Mouse (Mus musculus): Measurements from ENCODE around the gene Vipr2.
A peak's percentile ranks its signal among the peaks of the same experiment; 100 is the strongest.

Vipr2 gene

GRCm38 (mm10) chr12:116152866-116153428 is 75.4 kb downstream of the Vipr2 start:
- Histone ChIP-seq H3K36me3 (ENCODE audit: insufficient read depth, low read length) (no peaks in the 10 kb centered on the region), H3K4me3 (replicated peaks; ENCODE audit: low read length) (no peak overlapping the region), H3K4me1 (replicated peaks; ENCODE audit: low read depth, low read length) (no peaks in the 10 kb centered on the region), H3K9me3 (ENCODE audit: low read length) (peaks cover 4% of the 10 kb centered on the region; the same call in 1 of the 2 replicates), H3K27me3 (ENCODE audit: insufficient read depth, low read length) (no peaks in the 10 kb centered on the region)
- TF ChIP-seq NANOG (IDR thresholded peaks at IDR 0.05; ENCODE audit: borderline replicate concordance, low read length) (no peak), POU5F1 (IDR thresholded peaks at IDR 0.05; ENCODE audit: borderline replicate concordance, low read length) (no peak), CTCF (conservative IDR thresholded peaks at IDR 0.05; ENCODE audit: low read length) (no peak)

GRCm38 (mm10) chr12:116156792-116157532 is 79.4 kb downstream of the Vipr2 start:
- Histone ChIP-seq H3K36me3 (ENCODE audit: insufficient read depth, low read length) (no peaks in the 10 kb centered on the region), H3K27me3 (ENCODE audit: insufficient read depth, low read length) (no peaks in the 10 kb centered on the region), H3K4me3 (replicated peaks; ENCODE audit: low read length) (no peak overlapping the region), H3K9me3 (ENCODE audit: low read length) (peaks cover 11% of the 10 kb centered on the region), H3K4me1 (replicated peaks; ENCODE audit: low read depth, low read length) (no peaks in the 10 kb centered on the region)
- TF ChIP-seq POU5F1 (IDR thresholded peaks at IDR 0.05; ENCODE audit: borderline replicate concordance, low read length) (no peak), NANOG (IDR thresholded peaks at IDR 0.05; ENCODE audit: borderline replicate concordance, low read length) (no peak), CTCF (conservative IDR thresholded peaks at IDR 0.05; ENCODE audit: low read length) (no peak)

GRCm38 (mm10) chr12:116159223-116159622 is 81.7 kb downstream of the Vipr2 start:
- TF ChIP-seq CTCF (conservative IDR thresholded peaks at IDR 0.05; ENCODE audit: low read length) (no peak), NANOG (IDR thresholded peaks at IDR 0.05; ENCODE audit: borderline replicate concordance, low read length) (no peak), POU5F1 (IDR thresholded peaks at IDR 0.05; ENCODE audit: borderline replicate concordance, low read length) (no peak)
- Histone ChIP-seq H3K4me1 (replicated peaks; ENCODE audit: low read depth, low read length) (no peaks in the 10 kb centered on the region), H3K4me3 (replicated peaks; ENCODE audit: low read length) (no peak overlapping the region), H3K9me3 (ENCODE audit: low read length) (peaks cover 13% of the 10 kb centered on the region), H3K27me3 (ENCODE audit: insufficient read depth, low read length) (no peaks in the 10 kb centered on the region), H3K36me3 (ENCODE audit: insufficient read depth, low read length) (no peaks in the 10 kb centered on the region)

GRCm38 (mm10) chr12:116159695-116160094 is 82.2 kb downstream of the Vipr2 start:
- no peaks in the 10 kb centered on the region for H3K4me1 ChIP-seq (replicated peaks; ENCODE audit: low read depth, low read length)
- no peaks in the 10 kb centered on the region for H3K27me3 ChIP-seq (ENCODE audit: insufficient read depth, low read length)
- TF ChIP-seq POU5F1 (IDR thresholded peaks at IDR 0.05; ENCODE audit: borderline replicate concordance, low read length) (no peak), CTCF (conservative IDR thresholded peaks at IDR 0.05; ENCODE audit: low read length) (no peak), NANOG (IDR thresholded peaks at IDR 0.05; ENCODE audit: borderline replicate concordance, low read length) (no peak)
- H3K4me3 ChIP-seq (replicated peaks; ENCODE audit: low read length), result no peak overlapping the region
- peaks cover 13% of the 10 kb centered on the region for H3K9me3 ChIP-seq (ENCODE audit: low read length)
- no peaks in the 10 kb centered on the region for H3K36me3 ChIP-seq (ENCODE audit: insufficient read depth, low read length)

GRCm38 (mm10) chr12:116165368-116165767 is 87.8 kb downstream of the Vipr2 start:
- no peaks in the 10 kb centered on the region for H3K4me1 ChIP-seq (replicated peaks; ENCODE audit: low read depth, low read length)

GRCm38 (mm10) chr12:116169666-116170065 is 92.1 kb downstream of the Vipr2 start:
- no peaks in the 10 kb centered on the region for H3K9me3 ChIP-seq (ENCODE audit: low read length)
- H3K27me3 ChIP-seq (ENCODE audit: insufficient read depth, low read length), result no peaks in the 10 kb centered on the region
- TF ChIP-seq POU5F1 (IDR thresholded peaks at IDR 0.05; ENCODE audit: borderline replicate concordance, low read length), result no peak
- TF ChIP-seq NANOG (IDR thresholded peaks at IDR 0.05; ENCODE audit: borderline replicate concordance, low read length), result no peak
- TF ChIP-seq CTCF (conservative IDR thresholded peaks at IDR 0.05; ENCODE audit: low read length), result no peak
- no peaks in the 10 kb centered on the region for H3K4me1 ChIP-seq (replicated peaks; ENCODE audit: low read depth, low read length)
- no peaks in the 10 kb centered on the region for H3K36me3 ChIP-seq (ENCODE audit: insufficient read depth, low read length)
- H3K4me3 ChIP-seq (replicated peaks; ENCODE audit: low read length), result no peak overlapping the region

More at GRCm38 (mm10) chr12:116165368-116165767, 87.8 kb downstream of the Vipr2 start:
- Histone ChIP-seq H3K9me3 (ENCODE audit: low read length) (peaks cover 13% of the 10 kb centered on the region), H3K4me3 (replicated peaks; ENCODE audit: low read length) (no peak overlapping the region), H3K36me3 (ENCODE audit: insufficient read depth, low read length) (no peaks in the 10 kb centered on the region), H3K27me3 (ENCODE audit: insufficient read depth, low read length) (no peaks in the 10 kb centered on the region)
- TF ChIP-seq POU5F1 (IDR thresholded peaks at IDR 0.05; ENCODE audit: borderline replicate concordance, low read length) (no peak), NANOG (IDR thresholded peaks at IDR 0.05; ENCODE audit: borderline replicate concordance, low read length) (no peak), CTCF (conservative IDR thresholded peaks at IDR 0.05; ENCODE audit: low read length) (no peak)

GRCm38 (mm10) chr12:116176930-116177329 is 99.4 kb downstream of the Vipr2 start:
- H3K9me3 ChIP-seq (ENCODE audit: low read length), result no peaks in the 10 kb centered on the region
- H3K4me1 ChIP-seq (replicated peaks; ENCODE audit: low read depth, low read length), result no peaks in the 10 kb centered on the region
- no peaks in the 10 kb centered on the region for H3K36me3 ChIP-seq (ENCODE audit: insufficient read depth, low read length)
- H3K27me3 ChIP-seq (ENCODE audit: insufficient read depth, low read length), result no peaks in the 10 kb centered on the region
- TF ChIP-seq CTCF (conservative IDR thresholded peaks at IDR 0.05; ENCODE audit: low read length) (peak; percentile 34), POU5F1 (IDR thresholded peaks at IDR 0.05; ENCODE audit: borderline replicate concordance, low read length) (no peak)
- no peak overlapping the region for H3K4me3 ChIP-seq (replicated peaks; ENCODE audit: low read length)

- no peaks in the 10 kb centered on the region for H3K9me3 ChIP-seq (ENCODE audit: low read length)
- H3K4me3 ChIP-seq (replicated peaks; ENCODE audit: low read length), result no peak overlapping the region
- H3K27me3 ChIP-seq (ENCODE audit: insufficient read depth, low read length), result no peaks in the 10 kb centered on the region
- TF ChIP-seq POU5F1 (IDR thresholded peaks at IDR 0.05; ENCODE audit: borderline replicate concordance, low read length) (no peak), CTCF (conservative IDR thresholded peaks at IDR 0.05; ENCODE audit: low read length) (no peak), NANOG (IDR thresholded peaks at IDR 0.05; ENCODE audit: borderline replicate concordance, low read length) (no peak)
- H3K4me1 ChIP-seq (replicated peaks; ENCODE audit: low read depth, low read length), result no peaks in the 10 kb centered on the region
- no peaks in the 10 kb centered on the region for H3K36me3 ChIP-seq (ENCODE audit: insufficient read depth, low read length)
Measured at GRCm38 (mm10) chr12:116181436-116182050, 104.0 kb downstream of the Vipr2 start.
